Comparison of ENCODE assay signal across 13 mouse cellular contexts in genomic region chr10:42090147-42090546, GRCm38 (mm10).
DNase-seq lines count a peak whose midpoint lies in the region; ATAC-seq and TF ChIP-seq lines count a peak whose summit lies in the region.
"Had no signal": no experiment of that assay in that cellular context is flagged by ENCODE, and none has a peak within 500 bp of the region (broad histone marks: within the 10 kb centered on the region; RNA-seq: fewer than 3 reads in every experiment).

No protein-coding gene starts in this region.

- no peak overlapping the region for H3K4me3 ChIP-seq in forebrain, postnatal 0 days (ENCODE audit: low read depth, low read length)
- H3K4me3 ChIP-seq in forebrain, embryonic 16.5 days (replicated peaks; ENCODE audit: low read length): no peak overlapping the region
- no peak overlapping the region for H3K4me3 ChIP-seq in kidney, postnatal 0 days (replicated peaks; ENCODE audit: low read depth, low read length)
- H3K4me3 ChIP-seq in kidney, embryonic 14.5 days (ENCODE audit: low read length): no peak overlapping the region
- H3K4me3 ChIP-seq in brown adipose tissue, adult 24 weeks (ENCODE audit: insufficient read depth, low read depth, low read length): no peak overlapping the region
- H3K4me3 ChIP-seq in limb, embryonic 15.5 days: no peak overlapping the region
- H3K4me3 ChIP-seq in midbrain, embryonic 14.5 days (replicated peaks; ENCODE audit: low read depth, low read length): no peak overlapping the region
- H3K4me3 ChIP-seq: embryonic facial prominence, embryonic 12.5 days; limb, embryonic 12.5 days; megakaryocyte, embryonic 14.5 days had no signal

- no peaks in the 10 kb centered on the region for H3K27me3 ChIP-seq in forebrain, postnatal 0 days (ENCODE audit: insufficient read depth, low read length)
- no peaks in the 10 kb centered on the region for H3K27me3 ChIP-seq in forebrain, embryonic 16.5 days (replicated peaks; ENCODE audit: control insufficient read depth, insufficient read depth, low read length)
- no peaks in the 10 kb centered on the region for H3K27me3 ChIP-seq in kidney, postnatal 0 days (ENCODE audit: insufficient read depth, low read length)
- no peaks in the 10 kb centered on the region for H3K27me3 ChIP-seq in kidney, embryonic 14.5 days (ENCODE audit: control insufficient read depth, insufficient read depth, low read length)
- H3K27me3 ChIP-seq in limb, embryonic 15.5 days: no peaks in the 10 kb centered on the region
- no peaks in the 10 kb centered on the region for H3K27me3 ChIP-seq in midbrain, embryonic 14.5 days (ENCODE audit: control insufficient read depth, insufficient read depth, low read length)
- H3K27me3 ChIP-seq: embryonic facial prominence, embryonic 12.5 days; limb, embryonic 12.5 days; megakaryocyte, embryonic 14.5 days had no signal

- 21% methylated on average over 3 of the region's 3 CpGs for WGBS in forebrain, postnatal 0 days
- 27% methylated on average over 3 of the region's 3 CpGs for WGBS in forebrain, embryonic 16.5 days
- 49% methylated on average over 3 of the region's 3 CpGs for WGBS in kidney, postnatal 0 days
- WGBS in kidney, embryonic 14.5 days: 55% methylated on average over 3 of the region's 3 CpGs
- 47% methylated on average over 3 of the region's 3 CpGs for WGBS in limb, embryonic 15.5 days
- 51% methylated on average over 3 of the region's 3 CpGs for WGBS in midbrain, embryonic 14.5 days

- no peak for ATAC-seq in forebrain, postnatal 0 days
- ATAC-seq in forebrain, embryonic 16.5 days: no peak
- ATAC-seq in kidney, postnatal 0 days (replicated peaks; ENCODE audit: low FRiP score, low read depth): no peak
- ATAC-seq in kidney, embryonic 14.5 days (ENCODE audit: low FRiP score, low TSS enrichment): no peak
- ATAC-seq in limb, embryonic 15.5 days (ENCODE audit: insufficient number of reproducible peaks, low FRiP score, low TSS enrichment, low read depth): no peak
- no peak for ATAC-seq in midbrain, embryonic 14.5 days (ENCODE audit: low FRiP score, low TSS enrichment)

- no peak for TF ChIP-seq CTCF in forebrain, postnatal 0 days (IDR thresholded peaks at IDR 0.05; ENCODE audit: low read depth)
- TF ChIP-seq CTCF in kidney, postnatal 0 days (IDR thresholded peaks at IDR 0.05; ENCODE audit: low read depth): no peak

- H3K36me3 ChIP-seq in forebrain, postnatal 0 days (ENCODE audit: insufficient read depth): no peaks in the 10 kb centered on the region
- no peaks in the 10 kb centered on the region for H3K36me3 ChIP-seq in forebrain, embryonic 16.5 days (ENCODE audit: control insufficient read depth, insufficient read depth)
- no peaks in the 10 kb centered on the region for H3K36me3 ChIP-seq in kidney, postnatal 0 days (ENCODE audit: insufficient read depth, low read length)
- no peaks in the 10 kb centered on the region for H3K36me3 ChIP-seq in kidney, embryonic 14.5 days (ENCODE audit: control insufficient read depth, insufficient read depth, low read length)
- H3K36me3 ChIP-seq in limb, embryonic 15.5 days: no peaks in the 10 kb centered on the region
- no peaks in the 10 kb centered on the region for H3K36me3 ChIP-seq in midbrain, embryonic 14.5 days (ENCODE audit: control insufficient read depth, insufficient read depth, low read length)
- H3K36me3 ChIP-seq: embryonic facial prominence, embryonic 12.5 days; G1E; limb, embryonic 12.5 days had no signal

- H3K9me3 ChIP-seq in forebrain, postnatal 0 days (ENCODE audit: low read length): no peaks in the 10 kb centered on the region
- no peaks in the 10 kb centered on the region for H3K9me3 ChIP-seq in forebrain, embryonic 16.5 days (ENCODE audit: control insufficient read depth, low read length)
- H3K9me3 ChIP-seq in kidney, postnatal 0 days (replicated peaks; ENCODE audit: low read length): no peaks in the 10 kb centered on the region
- 0 out of 2 replicates have a peak, but pooled peaks cover 6% of the 10 kb centered on the region for H3K9me3 ChIP-seq in kidney, embryonic 14.5 days (ENCODE audit: control insufficient read depth, low read length)
- H3K9me3 ChIP-seq in limb, embryonic 15.5 days: no peaks in the 10 kb centered on the region
- no peaks in the 10 kb centered on the region for H3K9me3 ChIP-seq in midbrain, embryonic 14.5 days (ENCODE audit: control insufficient read depth, low read length)
- H3K9me3 ChIP-seq: embryonic facial prominence, embryonic 12.5 days; G1E had no signal

- H3K27ac ChIP-seq in forebrain, postnatal 0 days (ENCODE audit: low read depth, low read length): 0 out of 2 replicates have a peak overlapping the region, but pooled peaks have one; percentile 29
- no peak overlapping the region for H3K27ac ChIP-seq in forebrain, embryonic 16.5 days (ENCODE audit: low read length)
- peak overlapping the region; percentile 74 for H3K27ac ChIP-seq in kidney, postnatal 0 days
- H3K27ac ChIP-seq in kidney, embryonic 14.5 days (ENCODE audit: low read depth, low read length): no peak overlapping the region
- 0 out of 2 replicates have a peak overlapping the region, but pooled peaks have one; percentile 81 for H3K27ac ChIP-seq in brown adipose tissue, adult 24 weeks (replicated peaks; ENCODE audit: low read depth, low read length)
- peak overlapping the region; percentile 78 for H3K27ac ChIP-seq in limb, embryonic 15.5 days
- H3K27ac ChIP-seq in midbrain, embryonic 14.5 days (replicated peaks; ENCODE audit: low read depth, low read length): no peak overlapping the region
- H3K27ac ChIP-seq: embryonic facial prominence, embryonic 12.5 days had no signal

- DNase-seq in forebrain, postnatal 0 days: no peak
- no peak for DNase-seq in kidney, postnatal 0 days (ENCODE audit: low spot score)
- DNase-seq in midbrain, embryonic 14.5 days: no peak
- no peak for DNase-seq in left cerebral cortex, postnatal 10 days (ENCODE audit: extremely low spot score in 1 of 2, low spot score in 2 of 2)
- DNase-seq: thymus, adult 2 months had no signal

- H3K4me1 ChIP-seq in forebrain, postnatal 0 days (ENCODE audit: insufficient read depth): no peaks in the 10 kb centered on the region
- peaks cover 7% of the 10 kb centered on the region for H3K4me1 ChIP-seq in forebrain, embryonic 16.5 days (replicated peaks; ENCODE audit: control insufficient read depth, insufficient read depth, low read length)
- H3K4me1 ChIP-seq in kidney, postnatal 0 days (replicated peaks; ENCODE audit: insufficient read depth, low read length): peaks cover 15% of the 10 kb centered on the region
- H3K4me1 ChIP-seq in kidney, embryonic 14.5 days (ENCODE audit: control insufficient read depth, insufficient read depth, low read length): peaks cover 15% of the 10 kb centered on the region
- H3K4me1 ChIP-seq in brown adipose tissue, adult 24 weeks (ENCODE audit: control insufficient read depth, insufficient read depth, insufficient read length, low read length): peaks cover 6% of the 10 kb centered on the region; the same call in 1 of the 2 replicates
- peaks cover 42% of the 10 kb centered on the region for H3K4me1 ChIP-seq in limb, embryonic 15.5 days
- H3K4me1 ChIP-seq in midbrain, embryonic 14.5 days (ENCODE audit: control insufficient read depth, insufficient read depth, low read length): no peaks in the 10 kb centered on the region

- no peak overlapping the region for H3K9ac ChIP-seq in forebrain, postnatal 0 days
- no peak overlapping the region for H3K9ac ChIP-seq in forebrain, embryonic 16.5 days (replicated peaks; ENCODE audit: low read depth, low read length)
- no peak overlapping the region for H3K9ac ChIP-seq in kidney, postnatal 0 days (ENCODE audit: low read depth, low read length)
- H3K9ac ChIP-seq in kidney, embryonic 14.5 days (ENCODE audit: low read depth, low read length): no peak overlapping the region
- H3K9ac ChIP-seq in limb, embryonic 15.5 days: no peak overlapping the region
- no peak overlapping the region for H3K9ac ChIP-seq in midbrain, embryonic 14.5 days (replicated peaks; ENCODE audit: low read length)
- H3K9ac ChIP-seq: embryonic facial prominence, embryonic 12.5 days; limb, embryonic 12.5 days had no signal

- intact Hi-C loops in left cerebral cortex, postnatal 10 days (cut with DNase I): no loop called here

- no peak overlapping the region for H3K4me2 ChIP-seq in forebrain, postnatal 0 days (ENCODE audit: low read depth)
- no peak overlapping the region for H3K4me2 ChIP-seq in forebrain, embryonic 16.5 days (ENCODE audit: low read length)
- no peak overlapping the region for H3K4me2 ChIP-seq in kidney, postnatal 0 days (ENCODE audit: low read length)
- H3K4me2 ChIP-seq in kidney, embryonic 14.5 days (replicated peaks; ENCODE audit: low read depth, low read length): no peak overlapping the region
- no peak overlapping the region for H3K4me2 ChIP-seq in limb, embryonic 15.5 days
- no peak overlapping the region for H3K4me2 ChIP-seq in midbrain, embryonic 14.5 days (ENCODE audit: low read length)
- H3K4me2 ChIP-seq: embryonic facial prominence, embryonic 12.5 days; limb, embryonic 12.5 days had no signal

Comparison
In these comparisons a context has a peak if more than half of its experiments do, and no peak if none do; other contexts are left out.
1. H3K27ac ChIP-seq: peak in forebrain, postnatal 0 days (single experiment), kidney, postnatal 0 days (single experiment), brown adipose tissue, adult 24 weeks (single experiment) and limb, embryonic 15.5 days (single experiment); none in forebrain, embryonic 16.5 days (single experiment), kidney, embryonic 14.5 days (single experiment) and midbrain, embryonic 14.5 days (single experiment).